Mouse (Mus musculus): ENCODE data around the gene Lmbr1l. TPM values are rescaled to one million over a fixed set of nuclear protein-coding genes. Genes with fewer than 3 reads are reported as not detected.
"Not testable (repeated sequence)": the region's sequence is repeated elsewhere in the genome, so short reads cannot be mapped to it uniquely, and the experiment has no call there.

Lmbr1l gene
- polyA plus RNA-seq, 1 experiment from 2014 or later: 8.1 TPM

GRCm38 (mm10) chr15:98941539-98941938, 23.5 kb upstream of the Lmbr1l start:
- H3K27me3 ChIP-seq (ENCODE audit: control insufficient read depth, insufficient read depth, low read length): no peaks in the 10 kb centered on the region
- 84% methylated on average over 2 of the region's 2 CpGs for WGBS
- DNase-seq (ENCODE audit: low spot score): no peak

GRCm38 (mm10) chr15:98940816-98941215, 22.8 kb upstream of the Lmbr1l start:
- ATAC-seq (ENCODE audit: low FRiP score) (no peak), DNase-seq (ENCODE audit: low spot score) (no peak)
- no peaks in the 10 kb centered on the region for H3K36me3 ChIP-seq (replicated peaks; ENCODE audit: control insufficient read depth, insufficient read depth)
- H3K4me2 ChIP-seq (replicated peaks): no peak overlapping the region
- no peaks in the 10 kb centered on the region for H3K27me3 ChIP-seq (ENCODE audit: control insufficient read depth, insufficient read depth, low read length)
- no peaks in the 10 kb centered on the region for H3K9me3 ChIP-seq (ENCODE audit: control insufficient read depth, low read length)
- no peak overlapping the region for H3K9ac ChIP-seq
- 54% methylated on average over 10 of the region's 10 CpGs for WGBS
- H3K4me3 ChIP-seq (replicated peaks; ENCODE audit: low read length): no peak overlapping the region
- H3K27ac ChIP-seq: no peak overlapping the region
- H3K4me1 ChIP-seq (replicated peaks; ENCODE audit: control insufficient read depth, insufficient read depth, low read length): peaks cover 2% of the 10 kb centered on the region; the same call in 1 of the 2 replicates

More at GRCm38 (mm10) chr15:98941539-98941938, 23.5 kb upstream of the Lmbr1l start:
- no peak for ATAC-seq (ENCODE audit: low FRiP score)
- Histone ChIP-seq H3K4me3 (replicated peaks; ENCODE audit: low read length) (no peak overlapping the region), H3K9ac (no peak overlapping the region), H3K4me2 (replicated peaks) (no peak overlapping the region), H3K27ac (no peak overlapping the region), H3K36me3 (replicated peaks; ENCODE audit: control insufficient read depth, insufficient read depth) (no peaks in the 10 kb centered on the region), H3K9me3 (ENCODE audit: control insufficient read depth, low read length) (no peaks in the 10 kb centered on the region), H3K4me1 (replicated peaks; ENCODE audit: control insufficient read depth, insufficient read depth, low read length) (no peaks in the 10 kb centered on the region)

GRCm38 (mm10) chr15:98934217-98934839, 16.3 kb upstream of the Lmbr1l start, which contains the start of gene Tuba1b:
Gene Tuba1b, minus strand, starts transcription at chr15:98934565.
- Histone ChIP-seq H3K9me3 (ENCODE audit: control insufficient read depth, low read length) (no peaks in the 10 kb centered on the region), H3K27ac (peak within 1 kb of the TSS; percentile 98), H3K9ac (peak within 1 kb of the TSS; percentile 84), H3K4me2 (replicated peaks) (peak within 1 kb of the TSS; percentile 90), H3K4me1 (replicated peaks; ENCODE audit: control insufficient read depth, insufficient read depth, low read length) (peaks cover 16% of the 10 kb centered on the region), H3K27me3 (ENCODE audit: control insufficient read depth, insufficient read depth, low read length) (no peaks in the 10 kb centered on the region), H3K4me3 (replicated peaks; ENCODE audit: low read length) (peak within 1 kb of the TSS; percentile 70), H3K36me3 (replicated peaks; ENCODE audit: control insufficient read depth, insufficient read depth) (peaks cover 14% of the 10 kb centered on the region)
- ATAC-seq (ENCODE audit: low FRiP score) (peak; percentile 94), DNase-seq (ENCODE audit: low spot score) (peak; percentile 90)
- under 1% methylated on average over 58 of the region's 58 CpGs for WGBS

- Histone ChIP-seq H3K9ac (peak overlapping the region; percentile 84), H3K27me3 (ENCODE audit: control insufficient read depth, insufficient read depth, low read length) (no peaks in the 10 kb centered on the region), H3K27ac (peak overlapping the region; percentile 98), H3K4me2 (replicated peaks) (peak overlapping the region; percentile 90), H3K4me1 (replicated peaks; ENCODE audit: control insufficient read depth, insufficient read depth, low read length) (peaks cover 20% of the 10 kb centered on the region), H3K4me3 (replicated peaks; ENCODE audit: low read length) (peak overlapping the region; percentile 70), H3K9me3 (ENCODE audit: control insufficient read depth, low read length) (no peaks in the 10 kb centered on the region), H3K36me3 (replicated peaks; ENCODE audit: control insufficient read depth, insufficient read depth) (peaks cover 14% of the 10 kb centered on the region)
- under 1% methylated on average over 35 of the region's 35 CpGs for WGBS
- ATAC-seq (ENCODE audit: low FRiP score) (peak; percentile 82), DNase-seq (ENCODE audit: low spot score) (peak; percentile 99)
Measured at GRCm38 (mm10) chr15:98933833-98934216, 15.8 kb upstream of the Lmbr1l start.

- not testable (repeated sequence) for H3K27me3 ChIP-seq (ENCODE audit: control insufficient read depth, insufficient read depth, low read length); ATAC-seq (ENCODE audit: low FRiP score); DNase-seq (ENCODE audit: low spot score); H3K9me3 ChIP-seq (ENCODE audit: control insufficient read depth, low read length)
- peaks cover 24% of the 10 kb centered on the region for H3K4me1 ChIP-seq (replicated peaks; ENCODE audit: control insufficient read depth, insufficient read depth, low read length)
- H3K27ac ChIP-seq: peak overlapping the region; percentile 98
- peak overlapping the region; percentile 70 for H3K4me3 ChIP-seq (replicated peaks; ENCODE audit: low read length)
- 6% methylated on average over 8 of the region's 9 CpGs for WGBS
- peak overlapping the region; percentile 90 for H3K4me2 ChIP-seq (replicated peaks)
- H3K36me3 ChIP-seq (replicated peaks; ENCODE audit: control insufficient read depth, insufficient read depth): peaks cover 14% of the 10 kb centered on the region
- H3K9ac ChIP-seq: peak overlapping the region; percentile 84
Measured at GRCm38 (mm10) chr15:98933004-98933671, 15.1 kb upstream of the Lmbr1l start.

- WGBS: 76% methylated on average over 3 of the region's 3 CpGs
- Histone ChIP-seq H3K27ac (no peak overlapping the region), H3K4me2 (replicated peaks) (no peak overlapping the region), H3K4me1 (replicated peaks; ENCODE audit: control insufficient read depth, insufficient read depth, low read length) (peaks cover 24% of the 10 kb centered on the region), H3K9ac (peak overlapping the region; percentile 24; the same call in 1 of the 2 replicates), H3K9me3 (ENCODE audit: control insufficient read depth, low read length) (no peaks in the 10 kb centered on the region), H3K4me3 (replicated peaks; ENCODE audit: low read length) (no peak overlapping the region), H3K36me3 (replicated peaks; ENCODE audit: control insufficient read depth, insufficient read depth) (peaks cover 14% of the 10 kb centered on the region), H3K27me3 (ENCODE audit: control insufficient read depth, insufficient read depth, low read length) (no peaks in the 10 kb centered on the region)
- DNase-seq (ENCODE audit: low spot score): no peak
- no peak for ATAC-seq (ENCODE audit: low FRiP score)
Measured at GRCm38 (mm10) chr15:98930998-98931397, 13.0 kb upstream of the Lmbr1l start.

- DNase-seq (ENCODE audit: low spot score) (no peak), ATAC-seq (ENCODE audit: low FRiP score) (no peak)
- H3K36me3 ChIP-seq (replicated peaks; ENCODE audit: control insufficient read depth, insufficient read depth): peaks cover 14% of the 10 kb centered on the region
- H3K4me1 ChIP-seq (replicated peaks; ENCODE audit: control insufficient read depth, insufficient read depth, low read length): peaks cover 16% of the 10 kb centered on the region
- H3K4me2 ChIP-seq (replicated peaks): no peak overlapping the region
- H3K27me3 ChIP-seq (ENCODE audit: control insufficient read depth, insufficient read depth, low read length): no peaks in the 10 kb centered on the region
- H3K9ac ChIP-seq: no peak overlapping the region
- H3K4me3 ChIP-seq (replicated peaks; ENCODE audit: low read length): no peak overlapping the region
- no peak overlapping the region for H3K27ac ChIP-seq
- WGBS: 59% methylated on average over 8 of the region's 8 CpGs
- no peaks in the 10 kb centered on the region for H3K9me3 ChIP-seq (ENCODE audit: control insufficient read depth, low read length)
Measured at GRCm38 (mm10) chr15:98930017-98930734, 12.1 kb upstream of the Lmbr1l start.

- H3K27ac ChIP-seq: no peak overlapping the region
- H3K4me1 ChIP-seq (replicated peaks; ENCODE audit: control insufficient read depth, insufficient read depth, low read length): peaks cover 13% of the 10 kb centered on the region
- no peak overlapping the region for H3K4me3 ChIP-seq (replicated peaks; ENCODE audit: low read length)
- peak overlapping the region; percentile 8 for H3K4me2 ChIP-seq (replicated peaks)
- no peaks in the 10 kb centered on the region for H3K9me3 ChIP-seq (ENCODE audit: control insufficient read depth, low read length)
- peak; percentile 76 for DNase-seq (ENCODE audit: low spot score)
- H3K27me3 ChIP-seq (ENCODE audit: control insufficient read depth, insufficient read depth, low read length): no peaks in the 10 kb centered on the region
- WGBS: 15% methylated on average over 13 of the region's 13 CpGs
- peaks cover 14% of the 10 kb centered on the region for H3K36me3 ChIP-seq (replicated peaks; ENCODE audit: control insufficient read depth, insufficient read depth)
- H3K9ac ChIP-seq: no peak overlapping the region
- ATAC-seq (ENCODE audit: low FRiP score): peak; percentile 55; the same call in 1 of the 2 replicates
Measured at GRCm38 (mm10) chr15:98928598-98929240, 10.7 kb upstream of the Lmbr1l start.

- ATAC-seq (ENCODE audit: low FRiP score): no peak
- DNase-seq (ENCODE audit: low spot score): no peak
- Histone ChIP-seq H3K27ac (no peak overlapping the region), H3K4me1 (replicated peaks; ENCODE audit: control insufficient read depth, insufficient read depth, low read length) (peaks cover 13% of the 10 kb centered on the region), H3K9ac (no peak overlapping the region), H3K4me3 (replicated peaks; ENCODE audit: low read length) (no peak overlapping the region), H3K36me3 (replicated peaks; ENCODE audit: control insufficient read depth, insufficient read depth) (peaks cover 14% of the 10 kb centered on the region), H3K27me3 (ENCODE audit: control insufficient read depth, insufficient read depth, low read length) (no peaks in the 10 kb centered on the region), H3K9me3 (ENCODE audit: control insufficient read depth, low read length) (no peaks in the 10 kb centered on the region), H3K4me2 (replicated peaks) (no peak overlapping the region)
- WGBS: 85% methylated on average over 5 of the region's 5 CpGs
Measured at GRCm38 (mm10) chr15:98927566-98927965, 9.5 kb upstream of the Lmbr1l start.
